Mouse (Mus musculus): ENCODE measurements around the gene Otulinl. TPM values are rescaled to one million over a fixed set of nuclear protein-coding genes. Genes with fewer than 3 reads are reported as not detected.

The Otulinl gene
- polyA plus RNA-seq, 1 experiment from 2014 or later = 8.0 TPM

- Histone ChIP-seq H3K4me1 (0 out of 2 replicates have a peak, but pooled peaks cover 6% of the 10 kb centered on the region), H3K9me3 (no peaks in the 10 kb centered on the region), H3K27ac (replicated peaks) (no peak overlapping the region), H3K4me3 (no peak overlapping the region), H3K9ac (replicated peaks) (no peak overlapping the region), H3K4me2 (replicated peaks) (no peak overlapping the region), H3K27me3 (no peaks in the 10 kb centered on the region), H3K36me3 (no peaks in the 10 kb centered on the region)
- 60% methylated on average over 21 of the region's 21 CpGs for WGBS
- ATAC-seq (ENCODE audit: low FRiP score, low read depth) = 0 out of 2 replicates have a peak, but pooled peaks have one; percentile 30
These were observed 15.9 kb downstream of the Otulinl start for GRCm38 (mm10) chr15:27665392-27665911.

DNA sequence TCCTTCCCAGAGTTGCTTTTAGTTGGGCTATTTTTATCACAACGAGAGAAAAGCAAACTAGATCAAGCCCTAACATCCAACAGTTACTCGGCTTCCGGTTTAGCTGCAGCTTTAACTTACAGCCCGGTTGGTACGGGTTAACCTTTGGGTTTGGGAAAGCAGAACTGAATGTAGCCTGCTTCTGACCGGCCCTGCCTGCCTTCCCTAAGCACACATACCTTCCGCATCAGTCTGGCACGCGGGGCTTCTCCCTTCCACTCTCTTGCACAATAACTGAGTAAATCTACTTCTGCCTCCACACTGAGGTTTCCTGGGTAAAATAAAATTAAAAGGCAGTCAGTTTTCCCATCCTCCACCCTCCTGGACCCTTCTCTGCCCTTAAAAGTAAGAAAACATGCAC, 17.3 kb downstream of the Otulinl start:
- 95% methylated on average over 9 of the region's 9 CpGs for WGBS
- no peaks in the 10 kb centered on the region for H3K36me3 ChIP-seq

DNA sequence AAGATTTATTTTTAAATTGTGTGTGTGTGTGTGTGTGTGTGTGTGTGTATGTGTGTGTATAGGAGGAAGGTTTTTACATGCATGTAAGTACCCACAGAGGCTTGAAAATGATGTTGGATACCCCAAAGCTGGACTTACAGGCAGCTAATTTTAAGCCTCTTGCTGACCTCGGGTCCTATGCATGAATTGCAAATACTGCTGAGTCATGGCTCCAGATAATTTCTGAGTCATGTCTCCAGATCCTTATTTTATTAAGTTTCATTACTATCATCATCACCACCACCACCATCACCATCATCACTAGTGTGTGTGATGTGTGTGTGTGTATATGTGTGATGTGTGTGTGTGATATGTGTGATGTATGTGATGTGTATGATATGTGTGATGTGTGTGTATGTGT, 18.7 kb downstream of the Otulinl start:
- 72% methylated on average over 1 of the region's 1 CpGs for WGBS
- H3K4me3 ChIP-seq = no peak overlapping the region
- no peaks in the 10 kb centered on the region for H3K27me3 ChIP-seq
- H3K4me1 ChIP-seq = 0 out of 2 replicates have a peak, but pooled peaks cover 6% of the 10 kb centered on the region
- no peak overlapping the region for H3K4me2 ChIP-seq (replicated peaks)
- H3K9me3 ChIP-seq = no peaks in the 10 kb centered on the region
- no peak overlapping the region for H3K9ac ChIP-seq (replicated peaks)
- H3K27ac ChIP-seq (replicated peaks) = no peak overlapping the region
- no peak for ATAC-seq (ENCODE audit: low FRiP score, low read depth)
- no peaks in the 10 kb centered on the region for H3K36me3 ChIP-seq

More for the DNA sequence above, 17.3 kb downstream of the Otulinl start:
- Histone ChIP-seq H3K9ac (replicated peaks) (no peak overlapping the region), H3K4me2 (replicated peaks) (no peak overlapping the region), H3K27me3 (no peaks in the 10 kb centered on the region), H3K4me1 (0 out of 2 replicates have a peak, but pooled peaks cover 6% of the 10 kb centered on the region), H3K9me3 (no peaks in the 10 kb centered on the region), H3K27ac (replicated peaks) (no peak overlapping the region), H3K4me3 (no peak overlapping the region)
- no peak for ATAC-seq (ENCODE audit: low FRiP score, low read depth)

DNA sequence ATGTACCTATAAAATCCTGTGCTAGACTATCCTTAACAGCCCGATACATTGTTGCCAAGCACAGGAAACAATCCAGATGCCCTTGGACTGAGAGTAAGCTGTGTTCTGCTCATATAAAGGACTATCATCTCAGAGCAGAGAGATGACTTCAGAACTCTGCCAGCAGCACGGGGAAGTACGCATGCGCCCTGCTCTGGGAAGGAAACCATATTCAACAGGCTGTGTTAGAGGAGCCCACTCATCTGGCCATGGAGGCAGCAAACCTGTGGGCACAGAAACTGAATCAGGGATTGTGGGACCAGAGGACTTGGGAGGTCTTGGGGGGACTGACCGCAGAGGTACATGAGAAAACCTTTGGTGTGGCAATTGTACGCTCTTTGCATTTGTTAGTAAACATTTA, 19.7 kb downstream of the Otulinl start:
- H3K4me2 ChIP-seq (replicated peaks) = no peak overlapping the region
- WGBS = 90% methylated on average over 6 of the region's 6 CpGs
- no peak overlapping the region for H3K9ac ChIP-seq (replicated peaks)
- H3K4me1 ChIP-seq = 0 out of 2 replicates have a peak, but pooled peaks cover 6% of the 10 kb centered on the region
- no peak overlapping the region for H3K27ac ChIP-seq (replicated peaks)
- H3K36me3 ChIP-seq = no peaks in the 10 kb centered on the region
- no peak for ATAC-seq (ENCODE audit: low FRiP score, low read depth)
- no peaks in the 10 kb centered on the region for H3K9me3 ChIP-seq
- H3K4me3 ChIP-seq = no peak overlapping the region
- no peaks in the 10 kb centered on the region for H3K27me3 ChIP-seq

GRCm38 (mm10) chr15:27659592-27660244, 21.7 kb downstream of the Otulinl start:
- Histone ChIP-seq H3K4me2 (replicated peaks) (no peak overlapping the region), H3K4me1 (no peaks in the 10 kb centered on the region), H3K9ac (replicated peaks) (no peak overlapping the region), H3K9me3 (no peaks in the 10 kb centered on the region), H3K36me3 (no peaks in the 10 kb centered on the region), H3K27me3 (no peaks in the 10 kb centered on the region), H3K27ac (replicated peaks) (no peak overlapping the region), H3K4me3 (no peak overlapping the region)
- 41% methylated on average over 17 of the region's 17 CpGs for WGBS
- peak; percentile 65 for ATAC-seq (ENCODE audit: low FRiP score, low read depth)

DNA sequence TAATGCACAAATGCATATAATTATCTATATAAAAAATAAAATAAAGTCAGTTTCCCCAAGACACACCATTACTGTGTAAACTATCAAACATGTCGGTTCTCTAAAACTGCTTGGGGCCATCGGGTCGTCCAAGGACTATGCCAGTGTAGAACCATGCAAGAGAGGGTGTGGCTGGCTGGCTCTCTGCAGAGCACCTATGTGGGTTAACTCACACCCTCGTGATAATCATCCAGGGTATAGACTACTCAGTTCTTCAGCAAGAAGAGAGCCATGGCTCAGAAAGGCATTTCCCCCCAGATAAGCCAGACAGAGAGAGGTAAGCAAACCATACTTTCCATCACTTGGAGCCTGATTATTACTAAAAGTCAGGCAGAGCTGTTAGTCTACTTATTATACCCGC, 22.2 kb downstream of the Otulinl start:
- H3K4me2 ChIP-seq (replicated peaks) = no peak overlapping the region
- H3K9me3 ChIP-seq = no peaks in the 10 kb centered on the region
- H3K27ac ChIP-seq (replicated peaks) = no peak overlapping the region
- no peak for ATAC-seq (ENCODE audit: low FRiP score, low read depth)
- H3K4me1 ChIP-seq = no peaks in the 10 kb centered on the region
- 87% methylated on average over 5 of the region's 5 CpGs for WGBS
- no peak overlapping the region for H3K9ac ChIP-seq (replicated peaks)
- no peak overlapping the region for H3K4me3 ChIP-seq
- H3K36me3 ChIP-seq = no peaks in the 10 kb centered on the region
- H3K27me3 ChIP-seq = no peaks in the 10 kb centered on the region

DNA sequence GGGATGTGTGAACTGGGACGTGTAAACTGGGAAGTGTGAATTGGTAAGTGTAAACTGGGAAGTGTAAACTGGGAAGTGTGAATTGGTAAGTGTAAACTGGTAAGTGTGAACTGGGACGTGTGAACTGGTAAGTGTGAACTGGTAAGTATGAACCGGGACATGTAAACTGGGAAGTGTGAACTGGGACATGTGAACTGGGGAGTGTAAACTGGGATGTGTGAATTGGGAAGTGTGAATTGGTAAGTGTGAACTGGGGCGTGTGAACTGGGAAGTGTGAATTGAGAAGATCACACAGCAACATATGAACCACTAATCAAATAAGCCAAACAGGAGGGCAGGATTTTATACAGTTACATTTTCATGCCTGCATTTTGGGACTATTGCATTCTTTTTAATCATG, 23.0 kb downstream of the Otulinl start:
- Histone ChIP-seq H3K4me2 (replicated peaks) (no peak overlapping the region), H3K27me3 (no peaks in the 10 kb centered on the region), H3K4me3 (no peak overlapping the region), H3K9ac (replicated peaks) (no peak overlapping the region), H3K4me1 (no peaks in the 10 kb centered on the region), H3K27ac (replicated peaks) (no peak overlapping the region), H3K9me3 (no peaks in the 10 kb centered on the region), H3K36me3 (no peaks in the 10 kb centered on the region)
- 95% methylated on average over 4 of the region's 4 CpGs for WGBS
- ATAC-seq (ENCODE audit: low FRiP score, low read depth) = no peak

- H3K9me3 ChIP-seq = no peaks in the 10 kb centered on the region
- no peaks in the 10 kb centered on the region for H3K4me1 ChIP-seq
- no peak overlapping the region for H3K4me3 ChIP-seq
- no peak overlapping the region for H3K9ac ChIP-seq (replicated peaks)
- H3K27me3 ChIP-seq = no peaks in the 10 kb centered on the region
- no peak overlapping the region for H3K4me2 ChIP-seq (replicated peaks)
- no peak for ATAC-seq (ENCODE audit: low FRiP score, low read depth)
- no peak overlapping the region for H3K27ac ChIP-seq (replicated peaks)
- no peaks in the 10 kb centered on the region for H3K36me3 ChIP-seq
- 98% methylated on average over 10 of the region's 10 CpGs for WGBS
These were observed 23.5 kb downstream of the Otulinl start for GRCm38 (mm10) chr15:27657866-27658265.

DNA sequence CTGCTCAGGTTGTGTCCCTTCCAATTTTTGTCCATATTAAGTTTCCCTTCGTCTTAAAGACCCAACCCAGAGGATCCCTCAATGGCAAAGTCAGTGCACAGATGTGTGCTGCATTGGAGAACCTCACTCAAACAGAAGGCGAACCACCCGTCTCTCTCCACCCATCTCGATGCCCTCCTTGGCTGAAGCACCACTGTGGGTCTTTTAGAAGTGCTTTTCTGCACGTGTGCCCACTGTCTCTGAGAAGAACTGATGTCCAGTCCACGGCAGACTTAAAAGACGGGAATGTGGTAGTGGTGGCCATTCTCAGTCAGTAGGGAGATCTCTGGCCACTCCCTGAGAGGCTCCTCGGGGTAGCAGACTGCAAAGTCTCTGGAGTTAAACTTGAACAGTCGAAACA, 24.8 kb downstream of the Otulinl start:
- ATAC-seq (ENCODE audit: low FRiP score, low read depth) = no peak
- Histone ChIP-seq H3K27ac (replicated peaks) (no peak overlapping the region), H3K9me3 (no peaks in the 10 kb centered on the region), H3K4me2 (replicated peaks) (no peak overlapping the region), H3K36me3 (no peaks in the 10 kb centered on the region), H3K9ac (replicated peaks) (no peak overlapping the region), H3K4me3 (no peak overlapping the region), H3K4me1 (no peaks in the 10 kb centered on the region), H3K27me3 (no peaks in the 10 kb centered on the region)
- WGBS = 87% methylated on average over 9 of the region's 9 CpGs

DNA sequence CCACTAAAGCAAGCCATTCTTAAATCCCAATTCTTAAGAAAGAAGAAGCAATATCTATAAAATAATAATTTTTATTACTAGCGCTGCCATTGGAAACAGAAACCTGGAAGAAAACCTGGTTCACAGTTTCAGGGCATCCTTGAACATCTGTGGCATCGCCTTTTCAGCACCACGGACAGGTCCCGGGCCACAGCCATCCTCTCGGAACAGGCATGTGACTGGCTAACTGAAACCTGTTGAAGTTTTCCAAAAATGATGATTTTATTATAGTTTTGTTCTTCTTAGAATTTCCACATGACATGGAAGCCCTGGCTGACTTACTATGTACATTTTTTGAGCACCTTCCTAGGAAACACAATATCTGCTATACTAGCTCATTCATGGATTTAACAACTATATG, 26.4 kb downstream of the Otulinl start:
- Histone ChIP-seq H3K27ac (replicated peaks) (no peak overlapping the region), H3K36me3 (no peaks in the 10 kb centered on the region), H3K4me1 (no peaks in the 10 kb centered on the region), H3K4me3 (no peak overlapping the region), H3K27me3 (no peaks in the 10 kb centered on the region), H3K9me3 (no peaks in the 10 kb centered on the region), H3K4me2 (replicated peaks) (no peak overlapping the region), H3K9ac (replicated peaks) (no peak overlapping the region)
- WGBS = 21% methylated on average over 5 of the region's 5 CpGs
- ATAC-seq (ENCODE audit: low FRiP score, low read depth) = no peak

GRCm38 (mm10) chr15:27647686-27648085, 33.7 kb downstream of the Otulinl start:
- H3K27me3 ChIP-seq = no peaks in the 10 kb centered on the region; the same call in 1 of the 2 replicates
- no peaks in the 10 kb centered on the region for H3K4me1 ChIP-seq
- H3K36me3 ChIP-seq = no peaks in the 10 kb centered on the region
- H3K27ac ChIP-seq (replicated peaks) = no peak overlapping the region
- 54% methylated on average over 3 of the region's 3 CpGs for WGBS
- 0 out of 2 replicates have a peak, but pooled peaks cover under 1% of the 10 kb centered on the region for H3K9me3 ChIP-seq
- H3K9ac ChIP-seq (replicated peaks) = no peak overlapping the region
- no peak overlapping the region for H3K4me3 ChIP-seq
- H3K4me2 ChIP-seq (replicated peaks) = no peak overlapping the region
- no peak for ATAC-seq (ENCODE audit: low FRiP score, low read depth)

DNA sequence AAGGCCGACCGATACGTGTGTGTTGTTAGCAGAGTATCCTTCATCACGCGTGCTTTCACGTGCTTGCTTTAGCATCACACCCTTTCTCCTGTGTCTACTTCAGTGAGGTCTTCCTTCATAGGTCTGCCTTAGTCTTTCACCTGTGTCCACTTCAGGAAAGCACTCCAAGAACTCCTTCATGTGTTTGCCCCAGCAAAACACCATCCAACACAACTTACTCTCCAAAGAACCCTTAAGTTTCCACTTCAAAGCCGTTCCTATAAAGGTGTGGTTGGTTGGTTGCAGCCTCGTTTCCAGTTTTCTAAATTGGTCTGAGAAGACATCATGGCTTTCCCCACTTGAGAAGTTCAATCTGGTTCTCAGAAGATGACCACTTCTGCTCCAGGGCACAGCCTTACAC, 34.7 kb downstream of the Otulinl start:
- no peak for ATAC-seq (ENCODE audit: low FRiP score, low read depth)
- H3K27ac ChIP-seq (replicated peaks) = no peak overlapping the region
- H3K9ac ChIP-seq (replicated peaks) = no peak overlapping the region
- H3K9me3 ChIP-seq = 0 out of 2 replicates have a peak, but pooled peaks cover 3% of the 10 kb centered on the region
- WGBS = 96% methylated on average over 8 of the region's 8 CpGs
- no peaks in the 10 kb centered on the region for H3K4me1 ChIP-seq
- H3K36me3 ChIP-seq = no peaks in the 10 kb centered on the region
- H3K4me2 ChIP-seq (replicated peaks) = no peak overlapping the region
- no peak overlapping the region for H3K4me3 ChIP-seq
- H3K27me3 ChIP-seq = no peaks in the 10 kb centered on the region; the same call in 1 of the 2 replicates

Data from midbrain, embryonic 12.5 days (tissue).